Mouse (Mus musculus): ENCODE data around the gene Gm9803. TPM values are rescaled to one million over a fixed set of nuclear protein-coding genes. Genes with fewer than 3 reads are reported as not detected.

Gene Gm9803
- total and polyA plus RNA-seq, 2 experiments from 2014 or later: 20.8 to 49.6 TPM

GRCm38 (mm10) chr10:43560765-43561164 lies 36.9 kb downstream of the Gm9803 start:
- Histone ChIP-seq H3K27ac (ENCODE audit: low read depth, low read length) (no peak overlapping the region), H3K9ac (replicated peaks; ENCODE audit: low read length, poor library complexity, severe bottlenecking) (no peak overlapping the region), H3K4me1 (ENCODE audit: insufficient read depth, low read length) (no peaks in the 10 kb centered on the region), H3K36me3 (ENCODE audit: insufficient read depth, low read length) (no peaks in the 10 kb centered on the region), H3K4me3 (ENCODE audit: low read depth, low read length) (no peak overlapping the region), H3K4me2 (ENCODE audit: low read depth, low read length, poor library complexity, severe bottlenecking) (no peak overlapping the region), H3K27me3 (ENCODE audit: insufficient read depth, low read length) (no peaks in the 10 kb centered on the region), H3K9me3 (ENCODE audit: low read length) (no peaks in the 10 kb centered on the region)
- WGBS: 39% methylated on average over 2 of the region's 2 CpGs
- DNase-seq (ENCODE audit: low spot score) (no peak), ATAC-seq (ENCODE audit: low FRiP score) (no peak)
- TF ChIP-seq CTCF (IDR thresholded peaks at IDR 0.05): peak; percentile 45

GRCm38 (mm10) chr10:43561311-43561710 lies 37.4 kb downstream of the Gm9803 start:
- Histone ChIP-seq H3K27me3 (ENCODE audit: insufficient read depth, low read length) (no peaks in the 10 kb centered on the region), H3K4me1 (ENCODE audit: insufficient read depth, low read length) (no peaks in the 10 kb centered on the region), H3K9ac (replicated peaks; ENCODE audit: low read length, poor library complexity, severe bottlenecking) (no peak overlapping the region), H3K27ac (ENCODE audit: low read depth, low read length) (no peak overlapping the region), H3K36me3 (ENCODE audit: insufficient read depth, low read length) (no peaks in the 10 kb centered on the region), H3K4me3 (ENCODE audit: low read depth, low read length) (no peak overlapping the region), H3K9me3 (ENCODE audit: low read length) (no peaks in the 10 kb centered on the region), H3K4me2 (ENCODE audit: low read depth, low read length, poor library complexity, severe bottlenecking) (no peak overlapping the region)
- WGBS: 93% methylated on average over 2 of the region's 2 CpGs
- no peak for DNase-seq (ENCODE audit: low spot score)
- TF ChIP-seq CTCF (IDR thresholded peaks at IDR 0.05): no peak; the same call in 1 of the 2 replicates
- no peak for ATAC-seq (ENCODE audit: low FRiP score)

Other genes starting within 250 kb of the Gm9803 start
- 10.1 and 10.8 TPM in 2 replicates for gene Bend3, start 45.3 kb upstream of the Gm9803 start, total RNA-seq (2014; rRNA removed)
- gene Bend3, start 45.3 kb upstream of the Gm9803 start, polyA plus RNA-seq (2015; fragmentation: Nextera tagmentation; extraction: Ambion mirVana): 2.0 and 3.0 TPM in 2 replicates
- gene 1700021F05Rik, start 16.9 kb downstream of the Gm9803 start, total RNA-seq (2014; rRNA removed): 29.6 and 61.6 TPM in 2 replicates
- gene 1700021F05Rik, start 16.9 kb downstream of the Gm9803 start, polyA plus RNA-seq (2015; fragmentation: Nextera tagmentation; extraction: Ambion mirVana): 71.6 and 73.4 TPM in 2 replicates
- 609 and 613 TPM in 2 replicates for gene Cd24a, start 54.2 kb downstream of the Gm9803 start, total RNA-seq (2014; rRNA removed)
- gene Cd24a, start 54.2 kb downstream of the Gm9803 start, polyA plus RNA-seq (2015; fragmentation: Nextera tagmentation; extraction: Ambion mirVana): 326 TPM in 2 replicates

Measured in midbrain, postnatal 0 days (tissue).